Mouse (Mus musculus): ENCODE measurements at regions not wholly inside any gene's neighbourhood (a gene's known extent, or its start where the extent isn't known, plus 50 kb on each side); places are given as distances from the start of the nearest gene placed in this dataset.

GRCm38 (mm10) chr13:80000214-80000613 lies 883.0 kb upstream of the Arrdc3 start:
- Histone ChIP-seq H3K4me1 (no peaks in the 10 kb centered on the region; the same call in 1 of the 2 replicates), H3K27me3 (no peaks in the 10 kb centered on the region), H3K36me3 (no peaks in the 10 kb centered on the region), H3K9ac (no peak overlapping the region), H3K27ac (no peak overlapping the region), H3K9me3 (replicated peaks) (no peaks in the 10 kb centered on the region), H3K4me3 (replicated peaks) (no peak overlapping the region), H3K4me2 (no peak overlapping the region)
- no peak for ATAC-seq (replicated peaks; ENCODE audit: low FRiP score)
- 61% methylated on average over 6 of the region's 6 CpGs for WGBS

- Histone ChIP-seq H3K4me1 (no peaks in the 10 kb centered on the region; the same call in 1 of the 2 replicates), H3K4me3 (replicated peaks) (no peak overlapping the region), H3K9ac (no peak overlapping the region), H3K27ac (no peak overlapping the region), H3K27me3 (no peaks in the 10 kb centered on the region), H3K36me3 (no peaks in the 10 kb centered on the region), H3K9me3 (replicated peaks) (no peaks in the 10 kb centered on the region), H3K4me2 (no peak overlapping the region)
- peak; percentile 83 for ATAC-seq (replicated peaks; ENCODE audit: low FRiP score)
- 26% methylated on average over 4 of the region's 4 CpGs for WGBS
Measured at GRCm38 (mm10) chr13:80000693-80001092, 882.5 kb upstream of the Arrdc3 start.

All from kidney, embryonic 15.5 days (tissue).